Mouse (Mus musculus) forebrain, embryonic 15.5 days (tissue): ENCODE measurements around the gene Emc3. TPM values are rescaled to one million over a fixed set of nuclear protein-coding genes. Genes with fewer than 3 reads are reported as not detected.

Experiments used
- ATAC-seq: fragments of 200-750 bp; cut with Nextera tagmentation; replicated peaks from 2 replicates; pipeline ENCODE4 v1.8.0; 2017; ENCODE audit warnings: mild to moderate bottlenecking, moderate TSS enrichment, moderate library complexity
- H3K27ac ChIP-seq: fragments of 300-500 bp; sonication (generic); replicated peaks from 2 replicates; pipeline ENCODE4 v1.5.1; 2015; ENCODE audit warnings: mild to moderate bottlenecking, inconsistent platforms
- H3K27me3 ChIP-seq: fragments of 300-500 bp; sonication (generic); 2 replicates; pipeline ENCODE4 v1.6.1; 2015; ENCODE audit warnings: inconsistent platforms
- H3K36me3 ChIP-seq: fragments of 300-500 bp; sonication (generic); 2 replicates; pipeline ENCODE4 v1.6.1; 2015; ENCODE audit warnings: mild to moderate bottlenecking, inconsistent platforms
- H3K4me1 ChIP-seq: fragments of 300-500 bp; sonication (generic); 2 replicates; pipeline ENCODE4 v1.6.1; 2015; ENCODE audit warnings: inconsistent platforms
- H3K4me2 ChIP-seq: fragments of 300-500 bp; sonication (generic); replicated peaks from 2 replicates; pipeline ENCODE4 v1.6.1; 2015; ENCODE audit warnings: mild to moderate bottlenecking, inconsistent platforms
- H3K4me3 ChIP-seq: fragments of 300-500 bp; sonication (generic); 2 replicates; pipeline ENCODE4 v1.5.1; 2015; ENCODE audit warnings: mild to moderate bottlenecking, inconsistent platforms
- H3K9ac ChIP-seq: fragments of 300-500 bp; sonication (generic); replicated peaks from 2 replicates; pipeline ENCODE4 v1.6.1; 2015; ENCODE audit warnings: mild to moderate bottlenecking, inconsistent platforms
- H3K9me3 ChIP-seq: fragments of 300-500 bp; sonication (generic); 2 replicates; pipeline ENCODE4 v1.6.1; 2016; ENCODE audit warnings: inconsistent platforms
- WGBS: fragments of 180-500 bp; shearing (Covaris S2); methylation state at CpG from one replicate; pipeline ENCODE4 v1.1.7; 2015; ENCODE audit warnings: mixed read lengths; 5-methylcytosine and 5-hydroxymethylcytosine counted together
- polyA plus RNA-seq: library from polyadenylated mRNA; unstranded; fragments of >200 nt; fragmentation: Nextera tagmentation; extraction: Ambion mirVana; gene quantifications from 2 replicates; pipeline ENCODE4 v1.2.1, GENCODE M21; 2015

Emc3 gene
- polyA plus RNA-seq, 1 experiment from 2014 or later: 103 TPM

DNA sequence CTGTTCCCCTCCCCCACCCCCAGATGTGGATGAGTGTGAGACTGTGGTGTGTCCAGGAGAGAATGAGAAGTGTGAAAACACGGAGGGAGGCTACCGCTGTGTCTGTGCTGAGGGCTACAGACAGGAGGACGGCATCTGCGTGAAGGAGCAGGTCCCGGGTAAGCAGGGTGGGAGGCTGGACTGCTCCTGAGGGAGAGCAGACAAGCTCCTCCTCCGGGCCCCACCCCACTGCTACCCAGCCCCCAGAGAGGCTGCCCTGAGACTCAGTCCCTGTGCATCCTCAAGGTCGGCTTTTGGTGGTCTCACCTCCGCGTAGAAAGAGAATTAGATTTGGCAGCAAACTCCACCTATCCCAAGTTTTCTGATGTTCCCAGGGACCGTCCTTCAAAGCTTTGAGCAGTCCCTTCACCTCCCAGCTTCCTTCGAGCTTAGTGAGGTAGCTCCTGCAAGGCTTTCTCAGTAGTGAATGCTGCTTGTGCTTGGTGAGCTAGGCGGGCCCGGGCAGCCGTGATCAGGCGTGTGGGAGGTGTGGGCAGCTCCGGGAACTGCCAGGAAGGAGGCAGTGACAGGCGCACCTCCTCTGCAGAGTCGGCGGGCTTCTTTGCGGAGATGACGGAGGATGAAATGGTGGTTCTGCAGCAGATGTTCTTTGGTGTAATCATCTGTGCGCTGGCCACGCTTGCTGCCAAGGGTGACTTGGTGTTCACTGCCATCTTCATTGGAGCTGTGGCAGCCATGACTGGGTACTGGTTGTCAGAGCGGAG, 39.2 kb downstream of the Emc3 start:
- no peak overlapping the region for H3K4me3 ChIP-seq
- 76% methylated on average over 24 of the region's 24 CpGs for WGBS
- H3K9ac ChIP-seq: no peak overlapping the region
- H3K9me3 ChIP-seq: no peaks in the 10 kb centered on the region
- ATAC-seq: no peak
- no peak overlapping the region for H3K27ac ChIP-seq
- H3K4me2 ChIP-seq: no peak overlapping the region
- H3K36me3 ChIP-seq: peaks cover 32% of the 10 kb centered on the region
- H3K4me1 ChIP-seq: peaks cover 15% of the 10 kb centered on the region
- no peaks in the 10 kb centered on the region for H3K27me3 ChIP-seq

DNA sequence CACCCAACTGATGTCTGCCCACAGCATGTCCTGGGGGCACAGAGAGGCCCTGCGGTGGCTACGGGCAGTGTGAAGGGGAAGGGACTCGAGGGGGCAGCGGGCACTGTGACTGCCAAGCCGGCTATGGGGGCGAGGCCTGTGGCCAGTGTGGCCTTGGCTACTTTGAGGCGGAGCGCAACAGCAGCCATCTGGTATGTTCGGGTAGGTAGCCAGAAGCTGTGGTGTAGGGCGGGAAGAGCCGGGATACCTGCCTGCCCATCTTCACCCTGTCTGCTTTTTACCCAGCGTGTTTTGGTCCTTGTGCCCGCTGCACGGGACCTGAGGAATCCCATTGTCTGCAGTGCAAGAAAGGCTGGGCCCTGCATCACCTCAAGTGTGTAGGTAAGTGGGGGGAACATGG, 42.0 kb downstream of the Emc3 start:
- Histone ChIP-seq H3K27ac (no peak overlapping the region), H3K4me1 (peaks cover 18% of the 10 kb centered on the region), H3K27me3 (no peaks in the 10 kb centered on the region), H3K36me3 (peaks cover 32% of the 10 kb centered on the region), H3K9me3 (no peaks in the 10 kb centered on the region), H3K9ac (no peak overlapping the region), H3K4me2 (no peak overlapping the region), H3K4me3 (no peak overlapping the region)
- 93% methylated on average over 14 of the region's 14 CpGs for WGBS
- no peak for ATAC-seq

DNA sequence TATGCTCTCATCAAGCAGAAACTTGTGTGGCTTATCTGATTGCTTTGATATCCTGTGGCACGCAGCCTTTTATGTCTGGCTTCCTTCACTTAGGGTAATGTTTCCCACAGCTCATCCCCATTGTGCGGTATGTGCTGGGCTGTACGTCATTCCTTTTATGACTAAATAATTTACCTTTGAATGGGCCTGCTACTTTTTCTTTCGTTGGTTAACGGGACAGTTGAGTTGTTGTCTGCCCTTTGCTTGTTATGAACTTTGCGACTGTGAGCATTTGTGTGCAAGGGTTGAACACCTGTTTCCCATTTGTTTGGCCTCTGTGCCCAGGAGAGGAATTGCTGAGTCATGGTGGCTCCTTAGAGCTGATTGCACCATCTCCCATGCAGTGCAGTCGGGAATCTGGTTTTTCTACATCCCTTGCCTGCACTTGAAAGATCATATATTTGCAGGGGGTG, 44.3 kb downstream of the Emc3 start:
- Histone ChIP-seq H3K4me2 (no peak overlapping the region), H3K27me3 (no peaks in the 10 kb centered on the region), H3K4me3 (no peak overlapping the region), H3K36me3 (peaks cover 30% of the 10 kb centered on the region), H3K9ac (no peak overlapping the region), H3K9me3 (no peaks in the 10 kb centered on the region), H3K27ac (no peak overlapping the region), H3K4me1 (peaks cover 32% of the 10 kb centered on the region)
- 52% methylated on average over 7 of the region's 7 CpGs for WGBS
- no peak for ATAC-seq

DNA sequence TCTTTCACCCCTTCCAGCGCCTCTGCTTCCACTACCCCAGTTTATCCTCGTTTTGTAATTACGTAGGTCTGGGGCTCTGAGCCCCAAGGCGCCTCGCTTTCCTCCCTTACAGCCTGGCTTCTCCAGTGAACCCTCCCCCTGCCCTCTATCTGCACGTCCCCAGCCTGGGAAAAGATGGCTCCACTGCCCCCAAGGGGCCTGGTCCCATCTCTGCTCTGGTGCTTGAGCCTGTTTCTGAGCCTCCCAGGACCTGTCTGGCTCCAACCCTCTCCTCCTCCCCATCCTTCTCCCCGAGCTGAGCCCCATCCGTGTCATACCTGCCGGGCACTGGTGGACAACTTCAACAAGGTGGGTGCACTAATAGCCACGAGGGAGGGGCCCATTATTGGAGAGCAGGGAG, 47.7 kb downstream of the Emc3 start:
- Histone ChIP-seq H3K9me3 (no peaks in the 10 kb centered on the region), H3K27me3 (0 out of 2 replicates have a peak, but pooled peaks cover 4% of the 10 kb centered on the region), H3K9ac (peak overlapping the region; percentile 77), H3K4me3 (peak overlapping the region; percentile 70), H3K4me2 (peak overlapping the region; percentile 91), H3K27ac (peak overlapping the region; percentile 81), H3K4me1 (peaks cover 32% of the 10 kb centered on the region), H3K36me3 (0 out of 2 replicates have a peak, but pooled peaks cover 8% of the 10 kb centered on the region)
- WGBS: 6% methylated on average over 10 of the region's 10 CpGs
- peak; percentile 70 for ATAC-seq

DNA sequence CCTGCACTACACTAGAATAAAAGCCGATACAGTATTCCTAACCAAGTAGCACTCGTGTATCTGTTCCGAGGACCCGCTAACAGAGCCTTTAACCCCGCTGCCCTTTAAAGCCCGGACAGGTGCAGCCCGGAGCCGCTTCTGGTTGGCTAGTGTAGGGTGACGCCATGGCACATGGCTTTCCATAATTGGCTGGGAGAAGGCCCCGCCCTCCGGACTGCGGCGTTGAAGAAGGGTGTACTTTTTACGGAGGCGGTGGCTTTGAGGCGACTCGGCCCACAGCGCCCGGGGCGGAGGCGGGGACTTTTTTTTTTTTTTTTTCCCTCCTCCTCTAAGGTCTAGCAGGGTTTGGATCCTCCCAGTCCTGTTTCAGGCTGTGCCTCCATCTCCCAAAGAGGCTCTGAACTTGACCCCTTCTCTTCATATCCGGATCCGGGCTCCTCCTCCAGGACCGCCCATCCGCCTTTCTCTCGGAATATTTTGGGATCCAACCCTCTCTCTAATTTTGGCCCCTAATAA, 48.3 kb downstream of the Emc3 start, which contains the start of gene Creld1:
Creld1 (plus strand) TSS at position 198 of the 516 bp plus-strand sequence.
- Histone ChIP-seq H3K4me1 (peaks cover 32% of the 10 kb centered on the region), H3K4me3 (peak within 1 kb of the TSS; percentile 70), H3K27ac (peak within 1 kb of the TSS; percentile 81), H3K9ac (peak within 1 kb of the TSS; percentile 77), H3K36me3 (0 out of 2 replicates have a peak, but pooled peaks cover 3% of the 10 kb centered on the region), H3K27me3 (0 out of 2 replicates have a peak, but pooled peaks cover 4% of the 10 kb centered on the region), H3K4me2 (peak within 1 kb of the TSS; percentile 91), H3K9me3 (no peaks in the 10 kb centered on the region)
- under 1% methylated on average over 26 of the region's 26 CpGs for WGBS
- ATAC-seq: peak; percentile 97

DNA sequence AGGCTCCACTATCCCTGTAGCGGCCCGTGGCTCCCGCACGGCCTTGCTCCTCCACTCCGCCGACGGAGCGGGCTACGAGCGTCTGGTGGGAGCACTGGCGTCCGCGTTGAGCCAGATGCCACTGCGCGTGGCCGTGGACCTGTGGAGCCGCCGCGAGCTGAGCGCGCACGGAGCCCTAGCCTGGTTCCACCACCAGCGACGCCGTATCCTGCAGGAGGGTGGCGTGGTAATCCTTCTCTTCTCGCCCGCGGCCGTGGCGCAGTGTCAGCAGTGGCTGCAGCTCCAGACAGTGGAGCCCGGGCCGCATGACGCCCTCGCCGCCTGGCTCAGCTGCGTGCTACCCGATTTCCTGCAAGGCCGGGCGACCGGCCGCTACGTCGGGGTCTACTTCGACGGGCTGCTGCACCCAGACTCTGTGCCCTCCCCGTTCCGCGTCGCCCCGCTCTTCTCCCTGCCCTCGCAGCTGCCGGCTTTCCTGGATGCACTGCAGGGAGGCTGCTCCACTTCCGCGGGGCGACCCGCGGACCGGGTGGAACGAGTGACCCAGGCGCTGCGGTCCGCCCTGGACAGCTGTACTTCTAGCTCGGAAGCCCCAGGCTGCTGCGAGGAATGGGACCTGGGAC, 48.9 kb downstream of the Emc3 start:
- Histone ChIP-seq H3K4me2 (peak overlapping the region; percentile 91), H3K4me1 (peaks cover 32% of the 10 kb centered on the region), H3K4me3 (peak overlapping the region; percentile 70), H3K36me3 (no peaks in the 10 kb centered on the region), H3K9me3 (no peaks in the 10 kb centered on the region), H3K9ac (peak overlapping the region; percentile 77), H3K27me3 (0 out of 2 replicates have a peak, but pooled peaks cover 4% of the 10 kb centered on the region), H3K27ac (peak overlapping the region; percentile 81)
- peak; percentile 64 for ATAC-seq
- WGBS: under 1% methylated on average over 65 of the region's 65 CpGs

DNA sequence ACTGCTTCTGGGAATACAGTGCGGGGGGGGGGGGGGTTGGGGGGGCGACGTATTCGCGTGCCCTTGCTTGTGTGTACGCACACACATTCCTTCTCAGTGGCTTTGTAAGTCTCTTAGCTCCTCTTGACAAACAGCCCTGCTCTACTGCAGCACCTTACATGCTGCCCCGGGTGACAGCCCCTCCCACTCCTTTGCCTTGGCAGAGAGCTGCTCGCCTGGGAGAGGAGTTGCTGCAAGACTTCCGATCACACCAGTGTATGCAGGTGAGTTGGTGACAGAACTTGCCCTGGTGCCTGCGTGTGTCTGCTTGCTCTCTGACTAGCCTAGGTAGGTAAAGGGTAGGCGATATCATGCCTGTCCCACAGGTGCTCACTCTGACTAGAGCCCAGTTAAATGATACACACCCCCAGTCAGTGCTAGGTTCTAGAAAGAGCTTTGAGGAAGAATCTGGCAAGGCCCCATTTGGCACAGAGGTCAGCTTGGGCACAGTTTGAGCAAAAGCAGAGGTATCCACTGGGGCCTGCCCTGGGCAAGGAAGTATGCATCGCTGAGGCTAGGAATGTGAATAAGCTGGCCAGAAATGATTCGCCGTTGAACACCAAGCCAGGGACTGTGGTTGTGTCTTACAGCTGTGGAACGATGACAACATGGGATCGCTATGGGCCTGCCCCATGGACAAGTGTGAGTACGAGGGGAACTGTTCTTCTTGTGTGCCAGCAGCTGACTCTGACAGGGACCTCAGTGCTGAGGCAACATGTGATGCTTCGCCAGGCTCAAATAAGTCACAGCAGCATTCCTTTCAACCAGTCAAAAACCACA, 50.7 kb downstream of the Emc3 start:
- H3K27me3 ChIP-seq: 0 out of 2 replicates have a peak, but pooled peaks cover 4% of the 10 kb centered on the region
- H3K4me3 ChIP-seq: no peak overlapping the region
- H3K27ac ChIP-seq: no peak overlapping the region
- 66% methylated on average over 18 of the region's 18 CpGs for WGBS
- no peak for ATAC-seq
- H3K9me3 ChIP-seq: no peaks in the 10 kb centered on the region
- H3K4me1 ChIP-seq: peaks cover 30% of the 10 kb centered on the region
- no peaks in the 10 kb centered on the region for H3K36me3 ChIP-seq
- H3K4me2 ChIP-seq: no peak overlapping the region
- H3K9ac ChIP-seq: no peak overlapping the region

DNA sequence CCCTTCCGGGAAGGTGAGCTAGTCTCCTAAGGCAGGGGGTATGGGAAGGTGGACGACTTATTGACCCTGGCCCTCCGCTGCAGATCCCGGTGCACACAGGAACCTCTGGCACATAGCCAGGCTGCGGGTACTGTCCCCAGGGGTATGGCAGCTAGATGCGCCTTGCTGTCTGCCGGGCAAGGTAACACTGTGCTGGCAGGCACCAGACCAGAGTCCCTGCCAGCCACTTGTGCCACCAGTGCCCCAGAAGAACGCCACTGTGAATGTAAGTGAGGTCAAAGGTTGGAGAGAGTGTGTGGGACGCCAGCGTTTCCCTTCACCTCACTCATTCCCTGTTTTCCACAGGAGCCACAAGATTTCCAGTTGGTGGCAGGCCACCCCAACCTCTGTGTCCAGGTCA, 52.5 kb downstream of the Emc3 start:
- H3K4me3 ChIP-seq: no peak overlapping the region
- H3K4me1 ChIP-seq: peaks cover 12% of the 10 kb centered on the region
- H3K36me3 ChIP-seq: no peaks in the 10 kb centered on the region
- H3K9ac ChIP-seq: no peak overlapping the region
- no peak overlapping the region for H3K4me2 ChIP-seq
- no peak for ATAC-seq
- H3K9me3 ChIP-seq: no peaks in the 10 kb centered on the region
- H3K27me3 ChIP-seq: 0 out of 2 replicates have a peak, but pooled peaks cover 4% of the 10 kb centered on the region
- no peak overlapping the region for H3K27ac ChIP-seq
- WGBS: 85% methylated on average over 10 of the region's 10 CpGs

DNA sequence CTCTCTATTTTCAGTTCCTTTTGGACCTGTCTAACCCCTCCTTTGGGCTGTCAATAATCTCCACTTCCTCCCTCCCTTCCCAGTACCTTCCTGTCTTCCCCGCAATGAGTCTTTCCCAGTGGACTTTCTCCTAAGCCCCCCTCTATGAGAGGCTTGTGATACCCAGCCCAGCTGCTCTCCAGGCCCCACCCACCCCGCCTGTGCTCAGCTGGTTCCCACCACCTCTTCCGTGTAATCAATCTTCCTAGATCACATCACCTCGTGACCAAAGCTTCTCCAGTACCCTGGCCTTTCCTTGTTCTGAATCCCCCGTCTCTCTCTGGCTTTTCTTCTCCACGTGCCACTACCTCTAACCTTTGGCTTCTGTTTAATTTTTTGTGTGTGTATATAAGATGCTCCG, 54.1 kb downstream of the Emc3 start:
- H3K27ac ChIP-seq: no peak overlapping the region
- no peak for ATAC-seq
- no peaks in the 10 kb centered on the region for H3K36me3 ChIP-seq
- H3K9me3 ChIP-seq: no peaks in the 10 kb centered on the region
- no peak overlapping the region for H3K4me3 ChIP-seq
- peaks cover 3% of the 10 kb centered on the region for H3K4me1 ChIP-seq
- WGBS: 64% methylated on average over 7 of the region's 7 CpGs
- no peak overlapping the region for H3K9ac ChIP-seq
- no peak overlapping the region for H3K4me2 ChIP-seq
- 0 out of 2 replicates have a peak, but pooled peaks cover 4% of the 10 kb centered on the region for H3K27me3 ChIP-seq

DNA sequence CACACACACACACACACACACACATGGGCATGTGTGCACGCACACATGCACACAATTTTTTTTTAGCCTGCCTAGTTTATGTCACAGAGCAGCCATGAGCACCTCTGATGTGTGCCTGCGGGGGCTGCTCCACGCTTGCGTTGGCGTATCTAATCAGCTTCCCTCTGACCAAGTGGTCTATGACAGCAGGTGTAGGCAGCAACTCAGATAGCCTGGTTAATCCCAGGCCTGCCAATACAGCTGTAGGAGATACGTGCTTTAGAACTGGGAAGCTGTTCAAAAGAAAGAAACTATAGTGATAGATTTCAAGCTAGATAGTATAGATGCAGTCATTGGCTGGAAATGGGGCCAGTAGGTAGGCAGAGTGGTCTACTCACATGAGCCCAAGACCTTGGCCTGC, 57.7 kb downstream of the Emc3 start:
- Histone ChIP-seq H3K27me3 (peaks cover 15% of the 10 kb centered on the region; the same call in 1 of the 2 replicates), H3K4me3 (no peak overlapping the region), H3K36me3 (no peaks in the 10 kb centered on the region), H3K4me2 (no peak overlapping the region), H3K27ac (no peak overlapping the region), H3K9ac (no peak overlapping the region), H3K9me3 (no peaks in the 10 kb centered on the region), H3K4me1 (peaks cover 8% of the 10 kb centered on the region)
- no peak for ATAC-seq
- WGBS: 88% methylated on average over 6 of the region's 6 CpGs

DNA sequence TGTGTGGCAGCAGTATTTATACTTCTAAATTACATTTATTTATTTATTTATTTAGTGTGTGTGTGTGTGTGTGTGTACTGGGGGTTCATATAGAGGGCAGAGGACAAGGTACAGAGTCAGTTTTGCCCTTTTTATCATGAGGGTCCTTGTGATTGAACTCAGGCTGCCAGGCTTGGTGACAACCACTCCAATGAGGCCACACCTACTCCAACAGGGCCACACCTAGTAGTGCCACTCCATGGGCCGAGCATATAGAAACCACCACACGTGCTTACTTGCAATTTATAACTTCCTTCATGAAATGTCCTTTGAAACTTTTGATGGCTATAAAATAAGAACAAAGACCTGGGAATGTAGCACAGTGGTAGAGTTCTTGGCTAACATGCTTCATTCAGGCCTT, 58.2 kb downstream of the Emc3 start:
- no peak overlapping the region for H3K4me2 ChIP-seq
- H3K27ac ChIP-seq: no peak overlapping the region
- ATAC-seq: no peak

More for the DNA sequence above, 58.2 kb downstream of the Emc3 start:
- 70% methylated on average over 2 of the region's 2 CpGs for WGBS
- Histone ChIP-seq H3K9ac (no peak overlapping the region), H3K4me1 (peaks cover 8% of the 10 kb centered on the region), H3K9me3 (no peaks in the 10 kb centered on the region), H3K27me3 (peaks cover 17% of the 10 kb centered on the region; the same call in 1 of the 2 replicates), H3K4me3 (no peak overlapping the region), H3K36me3 (no peaks in the 10 kb centered on the region)
